Mouse (Mus musculus) heart, postnatal 10 days (tissue): Measurements from ENCODE around the gene Ryr2. TPM values are rescaled to one million over a fixed set of nuclear protein-coding genes. Genes with fewer than 3 reads are reported as not detected.
A peak's percentile ranks its signal among the peaks of the same experiment; 100 is the strongest.

Source experiments
- DNase-seq, 2 experiments: peaks; one replicate each; pipeline ENCODE4 v3.0.0; 2021
- intact Hi-C: fragments of 180-260 bp; cut with DNase I; formaldehyde crosslinking; loops from one replicate; pipeline ENCODE4 v1.15.1; 2025
- total RNA-seq, 2 experiments: library from RNA; stranded (reverse); gene quantifications; 2 replicates each; pipeline ENCODE4 v1.2.3; 2021

Gene Ryr2
- total RNA-seq, 2 experiments from 2014 or later: 767 to 773 TPM

DNA sequence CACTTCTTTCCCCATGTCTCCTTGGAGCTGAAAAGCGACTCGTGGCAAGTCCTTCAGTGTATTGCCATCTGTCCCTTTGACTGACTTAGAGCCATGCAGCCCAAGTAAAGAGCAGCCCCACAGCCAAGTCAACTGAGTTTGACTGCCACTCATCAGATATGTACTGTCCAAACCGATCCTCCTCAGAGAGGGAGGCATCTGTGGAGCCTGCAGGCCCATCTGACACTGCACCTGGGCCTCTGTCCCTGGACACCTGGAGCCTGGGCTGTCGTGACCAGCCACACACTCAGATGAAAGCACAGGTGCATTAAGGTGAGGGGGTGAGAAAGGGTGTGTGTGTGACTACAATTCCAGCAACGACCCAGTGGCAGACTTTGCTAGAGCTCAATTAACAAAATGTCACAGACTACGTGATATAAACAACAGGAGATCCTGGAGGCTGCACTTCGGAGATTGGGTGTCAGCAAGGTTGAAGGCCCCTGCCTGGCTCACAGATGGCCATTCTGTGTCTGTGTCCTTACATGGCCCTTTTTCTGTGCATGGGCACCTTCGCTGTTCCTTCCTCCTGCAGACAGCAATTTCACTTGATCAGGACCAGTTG lies 63.8 kb downstream of the Ryr2 start:
- no peak for DNase-seq
- intact Hi-C loops: no loop called here

DNA sequence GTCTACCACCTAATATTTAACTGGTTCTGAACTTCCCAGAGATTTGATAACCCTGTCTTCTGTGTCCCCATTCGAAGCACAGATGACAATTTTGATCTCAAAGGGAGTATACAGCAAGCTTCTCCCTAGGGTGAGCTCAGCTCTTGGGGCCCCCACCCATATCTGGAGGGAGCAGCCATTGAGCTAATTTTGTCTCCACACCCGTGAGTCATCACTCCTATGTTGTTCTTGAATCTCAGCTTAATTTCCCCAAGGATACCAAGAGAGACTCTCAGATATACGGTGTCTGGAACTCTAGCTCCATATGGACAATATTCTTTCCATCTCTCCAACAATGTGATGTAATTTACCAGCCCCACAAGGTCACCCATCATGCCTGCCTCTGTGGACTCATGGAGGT lies 66.8 kb downstream of the Ryr2 start:
- no peak for DNase-seq
- intact Hi-C loops: no loop called here

DNA sequence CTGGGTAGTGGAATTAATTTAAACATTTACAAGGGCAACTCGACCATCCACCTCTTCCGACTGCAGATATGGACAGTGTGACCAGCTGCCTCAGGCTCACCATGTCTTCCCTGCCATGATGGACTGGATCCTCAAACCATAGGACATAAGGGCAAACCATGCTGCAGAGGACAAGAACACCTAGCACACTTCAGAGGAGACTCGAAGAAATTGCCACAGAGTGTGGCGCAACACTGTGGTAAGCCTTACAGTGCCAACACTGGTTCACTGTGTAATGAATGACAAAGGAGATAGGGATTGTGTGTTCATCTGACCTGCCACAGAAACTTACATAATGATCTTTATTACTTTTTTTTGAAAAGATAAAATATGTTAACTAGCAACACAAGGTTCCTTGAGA lies 68.1 kb downstream of the Ryr2 start:
- no peak for DNase-seq
- intact Hi-C loops: no loop called here

DNA sequence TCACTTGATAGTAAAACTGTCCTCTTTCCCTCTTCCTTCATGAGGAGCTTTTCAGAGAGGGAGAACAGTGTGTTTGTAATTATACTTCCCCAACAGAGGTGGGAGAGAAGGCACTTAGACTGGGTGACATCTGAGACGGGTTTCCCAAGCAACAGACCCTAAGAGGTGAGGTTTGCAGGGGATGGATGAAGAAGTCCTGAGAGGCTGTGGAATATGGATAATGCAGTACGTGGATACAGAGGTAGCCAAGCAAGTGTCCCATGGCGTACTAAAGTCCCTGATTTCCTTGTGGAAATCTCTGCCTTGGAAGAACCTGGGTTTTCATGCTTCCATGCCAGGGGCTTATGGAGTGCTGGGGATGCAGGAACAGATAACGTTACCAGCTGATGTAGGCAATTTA lies 69.5 kb downstream of the Ryr2 start:
- DNase-seq: no peak
- intact Hi-C loops: no loop called here

DNA sequence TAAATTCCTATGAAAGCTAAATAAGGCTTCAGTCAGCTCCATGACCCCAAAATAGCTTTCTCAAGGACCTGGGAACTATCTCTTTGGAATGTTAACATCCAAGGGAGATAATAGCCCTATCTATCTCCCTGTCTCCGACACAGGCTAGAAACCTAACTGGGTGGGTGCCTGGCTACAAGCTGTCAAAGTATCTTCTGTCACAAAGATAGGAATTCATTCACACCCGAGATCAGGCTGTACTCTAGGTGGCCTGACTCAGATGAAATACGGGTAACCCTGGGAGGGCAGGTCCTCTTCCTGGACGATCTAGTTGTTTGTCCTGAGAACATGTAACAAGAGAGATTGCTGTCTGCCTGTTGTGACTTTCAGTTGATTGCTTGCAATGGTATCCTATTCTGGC lies 69.9 kb downstream of the Ryr2 start:
- peak in 1 of 2 experiments; percentile 21 for DNase-seq
- intact Hi-C loops: no loop called here

DNA sequence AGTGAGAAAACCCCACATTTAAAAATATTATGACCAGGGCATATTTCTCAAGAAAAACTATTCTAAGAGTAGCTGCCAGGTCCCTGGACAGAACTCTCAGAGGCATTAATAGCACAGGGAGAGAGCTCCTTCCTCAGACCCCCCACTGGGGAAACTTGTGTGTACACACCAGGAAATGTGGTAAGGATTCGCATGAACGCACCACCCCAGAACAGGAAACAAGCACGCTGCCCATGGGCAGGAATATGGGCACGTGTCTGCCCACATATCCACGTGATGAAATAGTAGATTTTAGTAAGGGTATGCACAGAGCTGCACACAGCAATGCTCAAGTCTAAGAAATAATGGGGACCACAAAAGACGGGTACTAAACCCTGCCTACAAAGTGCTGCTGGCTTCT lies 72.8 kb downstream of the Ryr2 start:
- no peak for DNase-seq
- intact Hi-C loops: no loop called here

DNA sequence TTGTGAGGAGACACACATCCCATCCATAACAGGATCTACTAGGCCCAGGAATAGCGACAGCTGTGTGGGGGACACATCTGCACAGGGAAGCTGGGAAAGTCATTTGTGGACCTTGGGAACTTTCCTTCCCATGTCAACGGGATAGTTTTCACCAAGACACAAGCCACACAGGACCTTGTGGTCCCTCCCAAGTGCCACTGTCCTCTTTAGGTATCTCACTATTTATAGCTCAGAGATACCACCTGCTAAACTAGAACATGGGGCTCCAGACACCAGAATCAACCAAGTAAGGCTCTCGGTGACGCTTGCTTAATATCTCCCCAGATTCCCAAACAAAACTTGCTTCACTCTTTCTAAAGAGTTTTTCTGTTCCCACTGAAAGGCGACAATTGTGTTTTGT lies 73.5 kb downstream of the Ryr2 start:
- peak in 1 of 2 experiments; percentile 41 for DNase-seq
- intact Hi-C loops: no loop called here

DNA sequence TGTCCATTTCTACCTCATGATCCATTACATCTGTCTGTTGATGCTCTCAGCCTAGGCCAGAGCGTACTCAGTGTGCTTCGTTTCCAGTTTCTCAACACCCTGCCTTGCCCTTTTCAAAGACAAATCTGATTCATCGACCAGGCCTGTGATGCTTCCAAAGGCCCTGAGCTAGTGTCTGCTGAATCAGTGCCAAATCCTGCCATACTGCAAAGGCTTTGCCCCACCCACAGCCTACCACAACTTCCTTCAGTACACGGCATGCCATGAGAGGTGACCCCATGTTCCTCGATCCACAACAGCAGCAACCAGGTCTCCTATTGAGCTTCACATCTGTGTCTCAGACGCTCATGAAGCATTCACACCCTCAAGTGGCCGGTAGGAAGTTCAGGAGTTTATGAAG lies 76.9 kb downstream of the Ryr2 start:
- intact Hi-C loops: no loop called here
- no peak for DNase-seq

DNA sequence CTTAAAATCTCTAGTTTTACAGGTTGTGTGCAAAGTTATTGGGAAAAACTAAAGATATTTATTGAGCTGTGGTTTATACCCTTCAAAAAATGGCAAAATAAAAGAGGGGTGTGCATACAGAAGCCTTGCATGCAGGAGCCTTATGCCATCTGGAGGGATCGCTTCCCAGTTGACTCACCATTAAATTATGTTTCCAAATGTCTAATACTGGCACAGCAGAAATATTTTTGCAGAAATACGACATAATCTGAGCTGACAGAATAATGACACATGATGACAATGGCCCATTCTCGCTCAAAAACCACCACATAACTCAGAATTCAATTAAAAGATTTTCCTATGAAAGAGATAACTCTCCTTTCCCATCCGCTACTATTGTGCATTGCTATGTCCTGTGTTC lies 77.4 kb downstream of the Ryr2 start:
- no peak for DNase-seq
- intact Hi-C loops: no loop called here

DNA sequence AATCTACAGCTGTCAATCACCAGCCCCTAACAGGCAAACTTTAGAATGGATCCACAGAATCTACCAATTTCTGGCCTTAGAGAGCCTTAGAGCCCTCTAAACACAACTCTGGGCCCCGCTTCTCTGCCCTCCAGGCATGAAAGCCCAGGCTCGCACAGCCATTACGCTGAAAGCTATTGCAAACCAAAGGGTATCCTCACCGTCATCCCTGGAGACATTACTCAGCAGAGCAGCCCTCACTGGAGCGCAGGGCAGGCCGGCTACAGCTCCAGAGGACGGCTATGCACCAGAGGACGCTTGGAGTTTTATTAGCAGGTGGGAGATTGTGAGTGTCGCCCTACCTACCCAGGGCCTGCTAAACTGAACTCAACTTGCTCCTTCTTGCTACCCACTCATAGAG lies 88.7 kb downstream of the Ryr2 start:
- intact Hi-C loops: no loop called here
- no peak for DNase-seq

DNA sequence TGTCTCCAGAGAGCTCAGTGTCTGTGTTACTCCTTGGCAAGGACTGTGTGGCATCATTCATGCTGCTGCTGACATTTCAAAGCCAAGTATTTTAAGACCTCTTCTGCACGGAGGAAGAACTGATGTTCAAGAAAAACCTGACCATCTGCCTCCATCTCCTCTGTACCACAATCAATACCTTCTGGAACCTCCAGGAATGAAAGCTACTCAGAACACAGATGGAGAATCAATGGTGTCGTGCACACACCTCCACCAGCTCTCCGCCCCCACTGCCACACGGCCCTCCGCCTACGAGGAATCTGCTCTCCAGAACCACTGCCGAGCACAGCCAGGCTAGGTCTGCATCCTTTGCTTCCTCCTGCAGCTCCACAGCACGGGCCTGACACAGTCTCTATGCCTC lies 92.8 kb downstream of the Ryr2 start:
- intact Hi-C loops: no loop called here
- DNase-seq: no peak

DNA sequence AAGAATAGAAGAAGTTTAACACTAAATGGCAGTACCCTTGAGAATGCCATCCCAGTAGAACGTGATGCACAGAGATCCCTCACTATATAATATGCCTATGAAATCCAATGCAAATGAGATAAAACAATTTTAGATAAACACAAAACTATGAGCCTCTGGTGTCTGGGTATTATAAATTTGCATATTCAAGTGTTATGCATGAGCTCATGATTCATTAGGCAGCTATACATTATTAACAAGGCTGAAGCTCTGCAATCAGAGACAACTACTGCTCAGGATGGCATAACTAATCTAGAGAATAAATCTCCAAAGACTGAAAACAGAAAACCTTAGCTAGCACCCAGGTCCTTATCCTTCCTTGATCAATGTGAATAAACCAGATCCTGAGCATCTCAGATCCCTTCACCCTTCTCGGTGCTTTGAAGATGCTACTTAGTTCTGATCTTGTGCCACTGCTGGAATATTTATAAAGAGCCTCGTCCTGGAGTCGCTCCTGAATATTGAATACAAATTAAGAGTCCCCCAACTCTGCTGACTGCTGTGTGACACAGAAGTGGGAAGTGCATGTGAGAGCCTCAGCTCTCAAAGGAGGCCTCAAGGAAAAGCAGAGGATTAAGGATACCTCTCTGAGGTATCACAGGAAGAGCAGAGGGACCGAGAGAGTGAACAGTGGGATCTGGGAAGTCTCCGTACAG lies 97.6 kb downstream of the Ryr2 start:
- DNase-seq: no peak
- intact Hi-C loops: loop anchor here (10.0 kb wide), 1 partner anchor 134 kb away; no protein-coding TSS in a partner anchor

DNA sequence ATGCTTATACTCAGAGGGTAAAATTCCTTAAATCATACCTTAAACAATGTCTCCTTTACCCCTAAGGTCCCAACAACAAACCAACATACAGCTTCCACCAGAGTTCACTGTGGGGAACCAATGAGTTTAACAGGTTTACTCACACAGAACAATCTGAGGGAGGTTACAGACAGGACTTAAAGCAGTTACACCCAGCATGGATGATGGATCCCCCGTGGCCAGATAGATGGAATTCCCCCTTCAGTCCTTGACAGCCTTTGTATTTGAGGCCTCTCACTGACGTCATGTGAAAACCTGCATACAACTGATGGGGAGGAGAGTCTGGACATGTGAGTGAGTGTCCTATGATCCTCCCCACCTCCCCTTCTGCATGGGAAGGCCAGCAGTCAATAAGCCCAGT lies 99.2 kb downstream of the Ryr2 start:
- no peak for DNase-seq
- intact Hi-C loops: loop anchor here (10.0 kb wide), 1 partner anchor 133 kb away; no protein-coding TSS in a partner anchor

DNA sequence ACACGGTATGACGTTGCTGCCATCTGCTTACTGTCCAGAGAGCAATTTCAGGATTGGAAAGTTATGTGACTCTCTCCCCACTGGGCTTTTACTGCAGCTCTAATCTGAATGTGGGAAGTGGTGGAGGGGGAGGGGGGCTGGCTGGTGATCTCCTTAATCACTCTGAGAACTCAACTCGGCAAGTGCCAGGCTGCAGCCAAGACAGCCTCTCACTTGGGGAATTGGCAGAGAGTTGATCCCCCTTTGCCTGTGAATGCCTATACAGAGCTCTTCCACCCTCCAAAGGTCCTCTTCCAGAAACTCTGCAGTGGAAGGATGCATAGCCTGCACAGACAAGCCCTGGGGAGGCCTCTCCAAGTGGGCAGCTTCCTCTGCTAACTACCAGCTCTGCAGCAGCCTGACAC lies 104.9 kb downstream of the Ryr2 start:
- intact Hi-C loops: loop anchor here (10.0 kb wide), 1 partner anchor 127 kb away; no protein-coding TSS in a partner anchor
- peak; percentile 43 to 59 for DNase-seq

DNA sequence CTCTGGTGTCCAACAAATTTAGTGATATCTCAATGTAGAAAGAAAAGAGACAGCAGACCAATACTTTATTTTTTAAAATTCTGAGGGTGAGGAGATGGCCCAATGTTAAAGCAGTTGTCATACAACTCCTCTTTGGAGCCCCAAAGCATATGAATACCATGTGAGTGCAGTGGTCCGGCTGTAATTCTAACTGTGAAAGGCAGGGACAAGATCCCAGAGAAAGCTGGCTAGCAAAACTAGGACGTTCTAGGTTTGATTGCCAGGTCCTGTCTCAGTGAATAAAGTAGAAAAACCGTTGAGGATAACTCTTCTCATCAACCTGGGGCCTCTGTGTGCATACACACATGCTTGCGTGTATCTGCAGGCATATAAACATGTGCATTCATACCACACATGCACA lies 106.9 kb downstream of the Ryr2 start:
- intact Hi-C loops: loop anchor here (10.0 kb wide), 1 partner anchor 125 kb away; no protein-coding TSS in a partner anchor
- no peak for DNase-seq

DNA sequence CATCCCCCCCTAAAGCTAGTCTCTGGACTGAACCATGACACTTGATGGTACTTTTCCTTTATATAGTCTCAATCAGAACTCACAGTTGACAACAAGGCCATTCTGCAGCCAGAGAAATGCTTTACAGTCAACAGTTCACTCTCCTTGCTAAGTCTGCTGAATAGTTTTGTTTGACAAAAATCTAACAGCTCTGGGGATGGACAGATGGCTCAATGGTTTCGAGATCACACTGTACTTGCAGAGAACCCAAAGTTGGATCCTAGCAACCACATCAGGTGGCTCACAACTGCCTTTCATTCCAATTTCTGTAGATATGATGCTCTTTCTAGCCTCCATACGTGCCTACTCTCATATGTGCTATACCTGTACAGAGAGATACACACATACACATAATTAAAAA lies 109.4 kb downstream of the Ryr2 start:
- intact Hi-C loops: no loop called here
- no peak for DNase-seq

DNA sequence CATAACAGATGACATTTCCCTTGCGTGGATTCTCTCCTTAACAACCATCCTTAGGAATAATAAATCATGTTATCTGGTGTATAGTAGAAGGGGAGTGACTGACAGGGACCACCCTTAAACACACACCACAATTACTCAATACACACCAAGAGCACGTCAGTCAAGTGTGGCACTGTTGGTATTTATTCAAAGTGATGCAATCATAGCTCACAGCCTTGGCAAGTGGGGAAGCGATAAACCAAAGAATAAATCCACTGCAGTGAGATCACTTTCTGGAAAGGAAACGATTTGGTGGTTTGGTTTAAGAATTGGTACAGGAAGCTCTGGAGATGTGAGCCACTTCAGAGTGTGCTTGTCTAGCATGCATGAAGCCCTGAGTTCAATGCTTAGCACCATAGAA lies 119.2 kb downstream of the Ryr2 start:
- DNase-seq: no peak
- intact Hi-C loops: no loop called here

DNA sequence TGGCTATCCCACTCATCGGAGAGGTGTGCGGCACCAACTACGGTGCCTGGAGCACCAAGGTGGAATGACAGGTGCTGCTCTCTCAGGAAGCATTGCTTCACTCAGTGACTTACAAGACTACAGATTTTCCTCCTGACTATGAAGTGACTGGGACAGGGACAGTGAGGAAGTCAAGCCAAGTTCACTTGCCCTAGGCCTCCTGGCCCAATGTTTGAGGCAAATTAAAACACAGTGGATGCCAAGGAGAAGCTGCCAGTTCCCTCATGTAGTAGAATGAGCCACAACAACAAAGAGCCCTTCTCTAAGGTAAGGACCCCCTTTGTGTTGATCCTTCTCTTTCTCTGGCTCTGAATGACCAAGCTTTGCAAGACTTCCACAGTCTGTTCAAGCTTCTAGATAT lies 121.7 kb downstream of the Ryr2 start:
- no peak for DNase-seq
- intact Hi-C loops: no loop called here

DNA sequence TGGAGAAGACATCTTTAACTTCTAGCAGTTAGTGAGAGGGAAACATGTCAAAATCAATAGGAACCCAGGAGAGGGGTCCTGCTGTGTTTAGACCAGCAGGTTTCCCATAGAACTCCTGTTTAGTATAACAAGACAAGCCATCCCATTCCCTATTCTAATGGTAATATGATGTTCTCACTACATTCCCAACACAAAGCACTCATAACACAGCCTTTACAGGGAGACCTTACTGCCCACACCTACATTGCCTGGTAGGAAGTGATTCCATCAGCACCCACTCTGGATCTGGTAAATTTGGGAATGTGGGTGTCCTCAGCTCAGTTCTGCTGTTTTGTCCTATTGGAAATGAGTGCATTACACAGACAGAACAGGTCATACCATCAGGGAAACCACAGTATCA lies 127.7 kb downstream of the Ryr2 start:
- intact Hi-C loops: no loop called here
- no peak for DNase-seq

DNA sequence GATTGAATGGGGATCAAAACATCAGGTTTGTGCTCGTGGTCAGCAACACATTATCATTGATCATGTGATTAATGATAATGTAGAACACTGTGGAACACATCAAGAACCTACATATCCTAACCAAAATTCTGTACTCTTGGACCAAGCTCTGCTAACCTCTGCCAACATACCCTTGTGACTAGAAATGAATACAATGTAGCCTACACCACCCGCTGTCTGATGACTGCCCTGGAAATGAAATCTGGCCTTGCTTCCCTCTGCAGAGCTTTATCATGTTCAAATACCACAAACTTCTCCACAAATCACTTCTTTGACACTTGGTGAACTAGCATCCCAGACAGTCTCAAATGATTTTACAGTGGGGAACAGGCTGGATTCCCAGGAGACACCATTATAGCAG lies 128.4 kb downstream of the Ryr2 start:
- no peak for DNase-seq
- intact Hi-C loops: no loop called here

DNA sequence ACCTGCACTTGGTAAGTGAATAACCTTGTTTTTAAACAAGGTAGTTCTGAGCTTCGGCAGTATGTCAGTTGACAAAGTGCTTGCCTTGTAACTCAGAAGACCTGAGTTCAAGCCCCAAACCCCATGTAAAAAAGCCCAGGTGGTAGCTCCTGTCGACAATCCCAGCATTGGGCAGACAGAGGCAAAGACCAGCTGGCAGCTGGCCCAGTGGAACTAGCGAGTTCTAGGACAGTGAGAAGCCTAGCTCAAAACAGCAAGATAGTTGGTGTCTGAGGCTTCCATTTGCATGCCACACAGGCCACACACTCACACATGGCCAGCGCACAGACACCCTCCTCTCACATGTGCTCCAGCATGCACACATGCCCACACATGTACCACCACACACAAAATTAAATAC lies 129.1 kb downstream of the Ryr2 start:
- DNase-seq: peak; percentile 31 to 36
- intact Hi-C loops: no loop called here

DNA sequence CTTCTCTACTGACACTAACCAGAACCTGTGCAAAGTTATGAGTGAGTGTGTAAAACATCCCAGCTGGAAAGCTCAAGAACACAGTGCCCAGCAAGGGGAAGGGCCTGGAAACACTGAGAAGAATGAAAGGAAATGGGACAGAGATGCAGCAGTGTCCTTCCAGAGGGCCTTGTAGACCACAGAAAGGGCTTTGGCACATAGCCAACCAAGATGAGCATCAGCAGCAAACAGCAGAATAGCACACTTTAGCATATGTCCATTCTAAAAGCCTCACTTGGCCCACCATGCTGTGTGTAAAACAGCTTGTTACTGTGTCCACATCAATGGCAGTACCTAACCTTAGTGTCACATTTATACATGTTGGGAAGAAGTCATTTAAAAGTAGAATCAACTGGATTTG lies 142.4 kb downstream of the Ryr2 start:
- intact Hi-C loops: no loop called here
- DNase-seq: peak in 1 of 2 experiments; percentile 19
